Mouse (Mus musculus): ENCODE data around the gene Tdrd7. TPM values are rescaled to one million over a fixed set of nuclear protein-coding genes. Genes with fewer than 3 reads are reported as not detected.

Gene Tdrd7
- total and polyA plus RNA-seq, 2 experiments from 2014 or later, result 24.1 to 28.0 TPM

- H3K9ac ChIP-seq (replicated peaks; ENCODE audit: low read length, poor library complexity, severe bottlenecking), result no peak overlapping the region
- no peak for TF ChIP-seq CTCF (IDR thresholded peaks at IDR 0.05)
- H3K4me1 ChIP-seq (ENCODE audit: insufficient read depth, low read length), result no peaks in the 10 kb centered on the region; the same call in 1 of the 2 replicates
- no peak overlapping the region for H3K4me3 ChIP-seq (ENCODE audit: low read depth, low read length)
- WGBS, result 65% methylated on average over 8 of the region's 8 CpGs
- no peaks in the 10 kb centered on the region for H3K36me3 ChIP-seq (ENCODE audit: insufficient read depth, low read length)
- DNase-seq (ENCODE audit: low spot score) (no peak), ATAC-seq (ENCODE audit: low FRiP score) (no peak)
- H3K9me3 ChIP-seq (ENCODE audit: low read length), result no peaks in the 10 kb centered on the region
- H3K4me2 ChIP-seq (ENCODE audit: low read depth, low read length, poor library complexity, severe bottlenecking), result no peak overlapping the region
- H3K27me3 ChIP-seq (ENCODE audit: insufficient read depth, low read length), result no peaks in the 10 kb centered on the region
- H3K27ac ChIP-seq (ENCODE audit: low read depth, low read length), result no peak overlapping the region
Measured at GRCm38 (mm10) chr4:46065695-46066340, 100.7 kb downstream of the Tdrd7 start.

DNA sequence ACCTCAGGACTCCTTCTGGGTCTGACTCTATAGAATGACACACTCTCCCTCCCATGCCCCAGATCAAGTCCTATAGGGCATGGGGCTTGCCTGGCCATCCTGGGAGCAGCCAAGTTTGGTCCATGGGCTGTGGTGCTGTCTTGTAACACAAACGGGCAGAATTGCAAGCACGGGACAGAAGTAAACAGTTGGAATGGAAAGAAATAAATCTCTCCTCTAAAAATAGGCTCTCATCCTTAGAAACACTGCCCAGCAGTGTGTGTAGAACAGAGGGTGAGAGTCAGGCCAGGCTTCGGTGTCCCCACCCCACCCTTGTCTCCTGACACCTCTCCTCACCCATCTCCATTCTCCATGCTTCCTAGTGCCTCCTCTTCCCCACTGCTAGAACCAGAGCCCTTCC lies 102.9 kb downstream of the Tdrd7 start:
- 82% methylated on average over 3 of the region's 3 CpGs for WGBS
- no peak for ATAC-seq (ENCODE audit: low FRiP score)
- H3K9me3 ChIP-seq (ENCODE audit: low read length), result no peaks in the 10 kb centered on the region
- H3K4me1 ChIP-seq (ENCODE audit: insufficient read depth, low read length), result no peaks in the 10 kb centered on the region; the same call in 1 of the 2 replicates
- no peak overlapping the region for H3K9ac ChIP-seq (replicated peaks; ENCODE audit: low read length, poor library complexity, severe bottlenecking)
- no peak overlapping the region for H3K4me3 ChIP-seq (ENCODE audit: low read depth, low read length)
- no peak overlapping the region for H3K4me2 ChIP-seq (ENCODE audit: low read depth, low read length, poor library complexity, severe bottlenecking)
- DNase-seq (ENCODE audit: low spot score), result no peak
- no peaks in the 10 kb centered on the region for H3K27me3 ChIP-seq (ENCODE audit: insufficient read depth, low read length)
- H3K36me3 ChIP-seq (ENCODE audit: insufficient read depth, low read length), result no peaks in the 10 kb centered on the region
- no peak overlapping the region for H3K27ac ChIP-seq (ENCODE audit: low read depth, low read length)
- TF ChIP-seq CTCF (IDR thresholded peaks at IDR 0.05), result no peak

- H3K36me3 ChIP-seq (ENCODE audit: insufficient read depth, low read length), result no peaks in the 10 kb centered on the region
- no peaks in the 10 kb centered on the region; the same call in 1 of the 2 replicates for H3K4me1 ChIP-seq (ENCODE audit: insufficient read depth, low read length)
- no peak for DNase-seq (ENCODE audit: low spot score)
- no peaks in the 10 kb centered on the region for H3K27me3 ChIP-seq (ENCODE audit: insufficient read depth, low read length)
- H3K9ac ChIP-seq (replicated peaks; ENCODE audit: low read length, poor library complexity, severe bottlenecking), result no peak overlapping the region
- H3K4me3 ChIP-seq (ENCODE audit: low read depth, low read length), result no peak overlapping the region
- H3K9me3 ChIP-seq (ENCODE audit: low read length), result no peaks in the 10 kb centered on the region
- ATAC-seq (ENCODE audit: low FRiP score), result no peak
- no peak overlapping the region for H3K27ac ChIP-seq (ENCODE audit: low read depth, low read length)
- WGBS, result 53% methylated on average over 1 of the region's 1 CpGs
- TF ChIP-seq CTCF (IDR thresholded peaks at IDR 0.05), result no peak
- no peak overlapping the region for H3K4me2 ChIP-seq (ENCODE audit: low read depth, low read length, poor library complexity, severe bottlenecking)
Measured at GRCm38 (mm10) chr4:46068573-46068972, 103.4 kb downstream of the Tdrd7 start.

DNA sequence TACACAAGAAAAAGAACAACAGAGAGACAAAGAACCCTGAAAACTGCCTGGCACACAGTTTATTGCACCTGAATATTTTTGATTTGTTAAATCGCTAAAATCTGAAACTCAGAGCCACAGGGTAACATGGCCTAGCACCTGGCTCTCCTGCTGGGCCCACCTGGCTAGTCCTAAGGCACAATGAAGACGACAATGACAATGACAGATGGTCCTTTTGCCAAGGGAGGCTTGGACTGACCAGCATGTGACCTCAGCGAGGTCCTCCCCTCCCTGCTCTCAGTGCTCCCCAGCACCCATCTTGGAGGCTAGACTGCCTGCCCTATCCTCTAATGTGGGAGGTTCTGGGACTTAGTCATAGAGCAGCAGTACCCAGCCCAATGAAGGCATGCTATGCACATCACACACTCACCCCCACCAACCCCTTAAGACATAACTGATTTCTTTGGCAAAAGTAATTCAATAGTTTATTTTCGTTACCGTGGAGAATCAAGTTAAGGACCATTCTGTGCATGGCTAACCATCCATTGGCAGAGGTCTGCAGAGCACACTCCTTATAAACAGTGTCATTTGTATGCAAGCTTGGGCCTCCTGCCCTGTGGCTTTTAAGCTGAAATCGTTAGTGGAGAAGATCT lies 104.8 kb downstream of the Tdrd7 start:
- no peak overlapping the region for H3K4me2 ChIP-seq (ENCODE audit: low read depth, low read length, poor library complexity, severe bottlenecking)
- H3K9me3 ChIP-seq (ENCODE audit: low read length), result no peaks in the 10 kb centered on the region
- 51% methylated on average over 6 of the region's 6 CpGs for WGBS
- H3K4me3 ChIP-seq (ENCODE audit: low read depth, low read length), result no peak overlapping the region
- no peaks in the 10 kb centered on the region; the same call in 1 of the 2 replicates for H3K4me1 ChIP-seq (ENCODE audit: insufficient read depth, low read length)
- H3K36me3 ChIP-seq (ENCODE audit: insufficient read depth, low read length), result no peaks in the 10 kb centered on the region
- no peak overlapping the region for H3K9ac ChIP-seq (replicated peaks; ENCODE audit: low read length, poor library complexity, severe bottlenecking)
- no peak for DNase-seq (ENCODE audit: low spot score)
- no peaks in the 10 kb centered on the region for H3K27me3 ChIP-seq (ENCODE audit: insufficient read depth, low read length)
- no peak overlapping the region for H3K27ac ChIP-seq (ENCODE audit: low read depth, low read length)
- no peak for ATAC-seq (ENCODE audit: low FRiP score)
- TF ChIP-seq CTCF (IDR thresholded peaks at IDR 0.05), result no peak

- no peaks in the 10 kb centered on the region for H3K27me3 ChIP-seq (ENCODE audit: insufficient read depth, low read length)
- WGBS, result 89% methylated on average over 6 of the region's 6 CpGs
- no peak overlapping the region for H3K9ac ChIP-seq (replicated peaks; ENCODE audit: low read length, poor library complexity, severe bottlenecking)
- no peaks in the 10 kb centered on the region for H3K4me1 ChIP-seq (ENCODE audit: insufficient read depth, low read length)
- no peaks in the 10 kb centered on the region for H3K9me3 ChIP-seq (ENCODE audit: low read length)
- no peak overlapping the region for H3K4me2 ChIP-seq (ENCODE audit: low read depth, low read length, poor library complexity, severe bottlenecking)
- ATAC-seq (ENCODE audit: low FRiP score) (no peak), DNase-seq (ENCODE audit: low spot score) (no peak)
- no peak for TF ChIP-seq CTCF (IDR thresholded peaks at IDR 0.05)
- H3K36me3 ChIP-seq (ENCODE audit: insufficient read depth, low read length), result no peaks in the 10 kb centered on the region
- H3K4me3 ChIP-seq (ENCODE audit: low read depth, low read length), result no peak overlapping the region
- H3K27ac ChIP-seq (ENCODE audit: low read depth, low read length), result no peak overlapping the region
Measured at GRCm38 (mm10) chr4:46072631-46073030, 107.5 kb downstream of the Tdrd7 start.

- H3K9me3 ChIP-seq (ENCODE audit: low read length), result no peaks in the 10 kb centered on the region
- no peaks in the 10 kb centered on the region for H3K27me3 ChIP-seq (ENCODE audit: insufficient read depth, low read length)
- DNase-seq (ENCODE audit: low spot score), result no peak
- no peak overlapping the region for H3K9ac ChIP-seq (replicated peaks; ENCODE audit: low read length, poor library complexity, severe bottlenecking)
- no peaks in the 10 kb centered on the region for H3K4me1 ChIP-seq (ENCODE audit: insufficient read depth, low read length)
- no peak overlapping the region for H3K4me3 ChIP-seq (ENCODE audit: low read depth, low read length)
- H3K36me3 ChIP-seq (ENCODE audit: insufficient read depth, low read length), result no peaks in the 10 kb centered on the region
- WGBS, result 61% methylated on average over 4 of the region's 4 CpGs
- no peak for TF ChIP-seq CTCF (IDR thresholded peaks at IDR 0.05)
- H3K27ac ChIP-seq (ENCODE audit: low read depth, low read length), result no peak overlapping the region
- ATAC-seq (ENCODE audit: low FRiP score), result no peak
- H3K4me2 ChIP-seq (ENCODE audit: low read depth, low read length, poor library complexity, severe bottlenecking), result no peak overlapping the region
Measured at GRCm38 (mm10) chr4:46073736-46074135, 108.6 kb downstream of the Tdrd7 start.
